Mouse (Mus musculus): ENCODE data around the gene Tmprss9. TPM values are rescaled to one million over a fixed set of nuclear protein-coding genes. Genes with fewer than 3 reads are reported as not detected.

Gene Tmprss9
- total and polyA plus RNA-seq, 2 experiments from 2014 or later: 0.11 to 0.27 TPM

DNA sequence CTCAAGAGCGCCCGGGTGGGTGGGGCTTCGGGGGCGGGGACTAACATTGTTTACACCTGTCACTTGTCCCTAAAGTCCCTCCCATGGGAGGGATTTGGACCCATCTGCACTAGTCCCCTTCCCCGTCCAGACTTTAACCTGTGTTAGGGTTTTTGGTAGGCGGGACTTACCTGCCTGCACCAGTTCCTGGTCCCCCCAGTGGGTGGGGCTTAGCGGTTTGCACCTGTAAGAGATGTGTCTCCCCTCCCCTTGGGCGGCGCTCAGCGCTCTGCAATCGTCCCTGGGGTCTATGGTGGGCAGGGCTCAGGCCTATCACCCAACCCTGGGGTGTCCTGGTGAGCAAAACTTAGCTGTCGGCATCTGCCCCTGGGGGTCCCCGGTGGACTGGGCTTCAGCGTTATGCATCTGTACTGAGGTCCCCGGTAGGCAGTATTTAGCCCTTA, 45.7 kb downstream of the Tmprss9 start:
- Histone ChIP-seq H3K27me3 (ENCODE audit: insufficient read depth, low read length) (no peaks in the 10 kb centered on the region), H3K27ac (ENCODE audit: low read depth, low read length) (peak overlapping the region; percentile 78), H3K4me3 (ENCODE audit: low read depth, low read length) (peak overlapping the region; percentile 87), H3K9me3 (ENCODE audit: low read length) (no peaks in the 10 kb centered on the region), H3K9ac (replicated peaks; ENCODE audit: low read length, poor library complexity, severe bottlenecking) (peak overlapping the region; percentile 80), H3K4me2 (ENCODE audit: low read depth, low read length, poor library complexity, severe bottlenecking) (peak overlapping the region; percentile 81), H3K36me3 (ENCODE audit: insufficient read depth, low read length) (0 out of 2 replicates have a peak, but pooled peaks cover 8% of the 10 kb centered on the region), H3K4me1 (ENCODE audit: insufficient read depth, low read length) (no peaks in the 10 kb centered on the region; the same call in 1 of the 2 replicates)
- peak; percentile 70 for DNase-seq (ENCODE audit: low spot score)
- ATAC-seq (ENCODE audit: low FRiP score): peak; percentile 42
- TF ChIP-seq CTCF (IDR thresholded peaks at IDR 0.05): no peak
- WGBS: 3% methylated on average over 13 of the region's 15 CpGs

DNA sequence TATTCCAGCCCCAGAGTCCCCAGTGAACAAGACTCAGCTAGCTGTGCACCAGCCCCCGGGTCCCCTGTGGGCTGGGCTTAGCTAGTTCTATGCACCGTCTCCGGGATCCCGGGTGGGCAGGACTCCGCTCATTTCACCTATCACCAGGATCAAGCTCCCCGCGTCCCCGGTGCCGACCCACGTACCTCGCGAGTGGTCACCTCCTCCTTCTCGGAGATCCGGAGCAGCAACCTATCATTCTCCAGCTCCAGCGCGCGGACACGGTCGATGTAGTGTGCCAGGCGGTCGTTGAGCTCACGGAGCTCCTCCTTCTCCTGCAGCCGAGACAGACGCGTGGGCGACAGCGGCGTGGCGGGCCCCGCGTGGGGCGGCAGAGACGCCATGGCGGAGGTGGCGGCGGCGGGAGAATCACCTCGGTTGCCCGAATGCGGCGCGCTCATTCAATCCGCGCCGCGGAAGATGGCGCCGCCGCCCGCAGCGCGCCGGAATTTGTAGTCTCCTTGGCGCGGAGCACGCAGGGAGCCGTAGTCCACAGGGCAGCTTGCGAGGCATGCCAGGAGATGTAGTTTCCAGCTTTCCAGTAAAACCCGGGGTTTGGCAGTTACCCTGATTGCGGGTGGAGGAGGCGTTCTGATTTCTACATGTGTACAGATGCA, 46.3 kb downstream of the Tmprss9 start, which contains the start of gene Lmnb2:
Gene Lmnb2 (minus strand): TSS at position 467 of the 656 bp plus-strand sequence.
- peak within 1 kb of the TSS; percentile 81 for H3K4me2 ChIP-seq (ENCODE audit: low read depth, low read length, poor library complexity, severe bottlenecking)
- peak; percentile 93 for DNase-seq (ENCODE audit: low spot score)
- no peaks in the 10 kb centered on the region for H3K9me3 ChIP-seq (ENCODE audit: low read length)
- H3K27me3 ChIP-seq (ENCODE audit: insufficient read depth, low read length): no peaks in the 10 kb centered on the region
- ATAC-seq (ENCODE audit: low FRiP score): peak; percentile 70
- peak within 1 kb of the TSS; percentile 87 for H3K4me3 ChIP-seq (ENCODE audit: low read depth, low read length)
- H3K36me3 ChIP-seq (ENCODE audit: insufficient read depth, low read length): 0 out of 2 replicates have a peak, but pooled peaks cover 5% of the 10 kb centered on the region
- peak; percentile 27; the same call in 1 of the 2 replicates for TF ChIP-seq CTCF (IDR thresholded peaks at IDR 0.05)
- peak within 1 kb of the TSS; percentile 80 for H3K9ac ChIP-seq (replicated peaks; ENCODE audit: low read length, poor library complexity, severe bottlenecking)
- no peaks in the 10 kb centered on the region; the same call in 1 of the 2 replicates for H3K4me1 ChIP-seq (ENCODE audit: insufficient read depth, low read length)
- peak within 1 kb of the TSS; percentile 78 for H3K27ac ChIP-seq (ENCODE audit: low read depth, low read length)
- under 1% methylated on average over 61 of the region's 61 CpGs for WGBS

DNA sequence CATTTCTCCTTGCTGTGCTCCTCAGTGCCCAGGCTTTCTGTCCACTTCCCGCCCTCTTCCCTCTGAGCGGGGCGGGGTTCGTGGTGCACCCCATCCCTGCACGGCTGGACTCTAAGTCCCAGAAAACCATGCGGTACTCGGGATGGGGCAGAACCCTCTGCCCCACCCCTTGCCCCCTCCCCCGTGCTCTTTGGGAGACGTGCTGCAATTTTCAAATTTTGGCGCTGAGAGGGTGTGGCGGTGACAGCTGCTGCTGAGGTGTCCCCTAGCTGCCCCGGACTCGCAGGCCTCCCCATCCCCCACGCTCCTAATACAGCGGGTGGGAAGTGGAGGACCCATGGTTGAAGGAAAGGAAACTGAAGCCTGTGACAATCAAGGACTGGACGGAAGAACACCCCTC, 50.3 kb downstream of the Tmprss9 start:
- Histone ChIP-seq H3K4me2 (ENCODE audit: low read depth, low read length, poor library complexity, severe bottlenecking) (peak overlapping the region; percentile 36), H3K27ac (ENCODE audit: low read depth, low read length) (no peak overlapping the region), H3K9me3 (ENCODE audit: low read length) (no peaks in the 10 kb centered on the region), H3K27me3 (ENCODE audit: insufficient read depth, low read length) (no peaks in the 10 kb centered on the region), H3K9ac (replicated peaks; ENCODE audit: low read length, poor library complexity, severe bottlenecking) (0 out of 2 replicates have a peak overlapping the region, but pooled peaks have one; percentile 20), H3K4me1 (ENCODE audit: insufficient read depth, low read length) (no peaks in the 10 kb centered on the region; the same call in 1 of the 2 replicates), H3K4me3 (ENCODE audit: low read depth, low read length) (0 out of 2 replicates have a peak overlapping the region, but pooled peaks have one; percentile 12), H3K36me3 (ENCODE audit: insufficient read depth, low read length) (no peaks in the 10 kb centered on the region)
- ATAC-seq (ENCODE audit: low FRiP score): no peak
- 4% methylated on average over 16 of the region's 16 CpGs for WGBS
- peak; percentile 44 for DNase-seq (ENCODE audit: low spot score)
- no peak for TF ChIP-seq CTCF (IDR thresholded peaks at IDR 0.05)

DNA sequence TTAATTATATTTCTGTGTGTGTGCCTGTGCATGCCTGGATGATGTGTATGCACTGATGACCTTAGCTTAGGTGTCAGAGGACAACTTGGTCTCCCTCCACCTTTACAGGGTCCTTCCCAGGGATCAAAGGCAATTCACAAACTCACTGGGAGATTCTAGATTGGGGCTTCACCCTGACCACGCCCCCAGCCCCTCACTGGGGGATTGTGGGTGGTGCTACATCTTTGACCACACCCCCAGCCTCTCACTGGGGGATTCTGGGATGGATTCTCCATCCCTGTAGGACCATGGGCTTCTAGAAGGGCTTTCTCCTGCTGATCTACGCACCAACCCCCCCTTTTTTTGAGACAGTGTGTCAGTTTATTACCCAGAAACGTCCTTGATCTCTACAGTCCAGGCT, 53.8 kb downstream of the Tmprss9 start:
- no peaks in the 10 kb centered on the region for H3K36me3 ChIP-seq (ENCODE audit: insufficient read depth, low read length)
- WGBS: 42% methylated on average over 3 of the region's 3 CpGs
- ATAC-seq (ENCODE audit: low FRiP score) (no peak), DNase-seq (ENCODE audit: low spot score) (no peak)
- H3K4me3 ChIP-seq (ENCODE audit: low read depth, low read length): no peak overlapping the region
- H3K9me3 ChIP-seq (ENCODE audit: low read length): no peaks in the 10 kb centered on the region
- H3K4me2 ChIP-seq (ENCODE audit: low read depth, low read length, poor library complexity, severe bottlenecking): no peak overlapping the region
- no peak overlapping the region for H3K27ac ChIP-seq (ENCODE audit: low read depth, low read length)
- TF ChIP-seq CTCF (IDR thresholded peaks at IDR 0.05): no peak
- no peak overlapping the region for H3K9ac ChIP-seq (replicated peaks; ENCODE audit: low read length, poor library complexity, severe bottlenecking)
- H3K27me3 ChIP-seq (ENCODE audit: insufficient read depth, low read length): no peaks in the 10 kb centered on the region
- H3K4me1 ChIP-seq (ENCODE audit: insufficient read depth, low read length): peaks cover 2% of the 10 kb centered on the region; the same call in 1 of the 2 replicates

DNA sequence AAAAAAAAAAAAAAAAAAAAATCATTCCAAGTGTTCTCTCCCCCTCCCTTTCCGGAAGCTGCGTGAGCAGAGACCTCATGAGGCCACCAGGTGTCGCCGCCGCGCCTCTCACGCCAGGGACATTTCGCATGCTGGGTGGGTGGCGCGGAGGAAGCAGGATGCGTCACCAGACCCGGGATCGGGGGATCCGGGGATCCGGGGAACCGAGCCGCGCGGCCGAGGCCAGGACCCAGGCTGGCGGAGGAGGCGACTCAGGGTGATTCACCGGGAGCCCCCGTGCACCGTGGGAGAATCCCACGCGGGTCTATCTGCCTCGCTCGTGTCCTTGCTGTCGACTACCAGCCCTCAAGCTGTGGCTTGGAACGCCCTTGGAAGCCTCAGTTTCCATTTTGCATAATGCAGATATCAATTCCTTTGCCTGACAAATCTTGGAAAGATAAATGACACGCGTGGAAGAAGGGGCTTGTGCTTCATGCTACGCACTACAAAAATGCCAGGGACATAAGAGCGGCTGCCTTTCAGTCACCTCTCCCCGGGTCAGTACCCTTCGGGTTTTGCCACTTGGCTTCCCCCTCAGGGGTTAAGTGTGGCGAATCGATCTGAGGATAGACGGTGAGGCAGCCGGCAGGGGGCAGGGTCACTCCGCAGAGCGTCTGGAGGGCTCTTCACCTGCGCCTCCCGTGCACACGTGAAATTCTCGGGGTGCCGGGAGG, 57.1 kb downstream of the Tmprss9 start:
- peak; percentile 28; the same call in 1 of the 2 replicates for ATAC-seq (ENCODE audit: low FRiP score)
- peaks cover 11% of the 10 kb centered on the region; the same call in 1 of the 2 replicates for H3K4me1 ChIP-seq (ENCODE audit: insufficient read depth, low read length)
- H3K9ac ChIP-seq (replicated peaks; ENCODE audit: low read length, poor library complexity, severe bottlenecking): peak overlapping the region; percentile 66
- 0 out of 2 replicates have a peak overlapping the region, but pooled peaks have one; percentile 44 for H3K27ac ChIP-seq (ENCODE audit: low read depth, low read length)
- H3K4me3 ChIP-seq (ENCODE audit: low read depth, low read length): peak overlapping the region; percentile 48
- peak overlapping the region; percentile 87 for H3K4me2 ChIP-seq (ENCODE audit: low read depth, low read length, poor library complexity, severe bottlenecking)
- WGBS: under 1% methylated on average over 47 of the region's 48 CpGs
- peak; percentile 88 for DNase-seq (ENCODE audit: low spot score)
- peak; percentile 93 for TF ChIP-seq CTCF (IDR thresholded peaks at IDR 0.05)
- peaks cover 23% of the 10 kb centered on the region for H3K27me3 ChIP-seq (ENCODE audit: insufficient read depth, low read length)
- no peaks in the 10 kb centered on the region for H3K36me3 ChIP-seq (ENCODE audit: insufficient read depth, low read length)
- H3K9me3 ChIP-seq (ENCODE audit: low read length): no peaks in the 10 kb centered on the region
